Mouse (Mus musculus) left cerebral cortex, adult 2 months (tissue): ENCODE measurements around the gene Tenm2. TPM values are rescaled to one million over a fixed set of nuclear protein-coding genes. Genes with fewer than 3 reads are reported as not detected.

Source experiments
- DNase-seq, 2 experiments: peaks; one replicate each; pipeline ENCODE4 v3.0.0; 2021 to 2022; ENCODE audit warnings: low spot score in 2 of 2, mixed read lengths in 1 of 2; ENCODE audit errors: extremely low spot score in 1 of 2
- H3K27ac ChIP-seq: fragments of 200-600 bp; 2 replicates; pipeline ENCODE4 v1.8.1; 2022
- H3K4me3 ChIP-seq: fragments of 200-600 bp; 2 replicates; pipeline ENCODE4 v1.8.1; 2022
- CTCF ChIP-seq: fragments of 200-600 bp; IDR thresholded peaks from 2 replicates; pipeline ENCODE4 v1.8.1; 2022; ENCODE audit warnings: antibody characterized with exemption, mild to moderate bottlenecking, moderate library complexity
- intact Hi-C: fragments of 180-260 bp; cut with DNase I; formaldehyde crosslinking; loops from one replicate; pipeline ENCODE4 v1.15.1; 2025
- total RNA-seq, 2 experiments: library from RNA; stranded (reverse); gene quantifications; 2 replicates each; pipeline ENCODE4 v1.2.3; 2021

The Tenm2 gene
- total RNA-seq, 2 experiments from 2014 or later: 98.0 to 98.5 TPM

GRCm38 (mm10) chr11:35962431-35962830 lies 1273.3 kb downstream of the Tenm2 start:
- H3K27ac ChIP-seq: no peak overlapping the region
- H3K4me3 ChIP-seq: no peak overlapping the region
- no peak for DNase-seq
- TF ChIP-seq CTCF: no peak
- intact Hi-C loops: no loop called here

GRCm38 (mm10) chr11:35959270-35959669 lies 1276.5 kb downstream of the Tenm2 start:
- no peak overlapping the region for H3K27ac ChIP-seq
- no peak overlapping the region for H3K4me3 ChIP-seq
- TF ChIP-seq CTCF: no peak
- DNase-seq: no peak
- intact Hi-C loops: no loop called here
